Mouse (Mus musculus): ENCODE measurements at regions not wholly inside any gene's neighbourhood (a gene's known extent, or its start where the extent isn't known, plus 50 kb on each side); places are given as distances from the start of the nearest gene placed in this dataset.

- DNase-seq (ENCODE audit: low read depth, low spot score) = no peak
These were observed 61.9 kb upstream of the Arhgap32 start for GRCm38 (mm10) chr9:32053886-32054615.

- DNase-seq (ENCODE audit: low read depth, low spot score) = no peak
These were observed 58.4 kb upstream of the Arhgap32 start for GRCm38 (mm10) chr9:32057427-32058115.

- no peak for DNase-seq (ENCODE audit: low read depth, low spot score)
These were observed 53.2 kb upstream of the Arhgap32 start for GRCm38 (mm10) chr9:32062740-32063139.

DNA sequence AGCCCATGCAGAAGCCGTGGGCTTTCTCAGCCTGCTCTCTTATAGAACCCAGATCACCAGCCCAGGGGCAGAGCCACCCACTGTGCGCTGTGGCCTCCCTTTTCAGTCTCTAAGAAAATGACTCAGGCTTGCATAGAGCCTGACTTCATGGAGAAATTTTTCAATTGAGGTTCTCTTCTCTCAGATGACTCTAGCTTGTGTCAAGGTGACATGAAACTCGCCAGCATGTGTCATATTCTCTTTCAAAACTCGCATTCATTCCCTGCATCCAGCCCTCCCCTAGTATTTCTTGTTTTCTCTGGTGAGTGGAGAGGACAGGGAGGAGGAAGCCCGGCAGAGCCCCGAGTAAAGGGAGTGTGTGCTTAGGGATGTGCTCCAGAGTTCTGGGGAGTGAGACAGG, 52.4 kb upstream of the Arhgap32 start:
- DNase-seq (ENCODE audit: low read depth, low spot score) = no peak

GRCm38 (mm10) chr9:32064007-32064550, 51.9 kb upstream of the Arhgap32 start:
- no peak for DNase-seq (ENCODE audit: low read depth, low spot score)
